In the genomic region with DNA sequence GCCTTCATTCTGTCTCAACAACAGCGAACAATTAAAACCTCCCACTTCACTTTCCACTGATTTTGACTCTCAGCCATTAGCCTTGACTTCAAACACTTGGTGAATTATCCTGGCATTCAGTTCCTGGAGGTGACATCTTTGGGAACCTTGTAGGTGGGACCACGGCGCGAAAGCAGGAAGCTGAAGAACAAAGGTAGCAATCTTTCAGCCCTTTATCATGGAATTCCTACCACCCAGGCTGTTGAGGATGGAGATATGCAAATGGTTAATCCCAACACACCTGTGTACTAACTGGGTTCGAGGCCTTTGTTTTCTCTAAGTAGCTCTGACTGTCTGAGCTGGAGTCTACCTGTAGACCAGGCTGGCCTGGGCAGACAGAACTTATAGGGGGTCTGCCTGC, we compare ENCODE assay signal across 25 mouse cellular contexts.
"Had no signal": no experiment of that assay in that cellular context is flagged by ENCODE, and none has a peak within 500 bp of the region (broad histone marks: within the 10 kb centered on the region; RNA-seq: fewer than 3 reads in every experiment).

No protein-coding gene starts in this region.

- H3K4me2 ChIP-seq: heart, embryonic 12.5 days; hindbrain, embryonic 12.5 days; hindbrain, embryonic 14.5 days; intestine, embryonic 15.5 days; limb, embryonic 13.5 days; limb, embryonic 15.5 days; liver, embryonic 12.5 days had no signal

- ATAC-seq: hindbrain, embryonic 16.5 days; inflammation-experienced regulatory T-cells, adult 6 months; intestine, embryonic 15.5 days; intestine, postnatal 0 days; liver, embryonic 12.5 days had no signal

- H3K27ac ChIP-seq: heart, embryonic 10.5 days; hindbrain, embryonic 10.5 days; hindbrain, embryonic 12.5 days; hindbrain, embryonic 14.5 days; intestine, embryonic 15.5 days; kidney, postnatal 0 days; limb, embryonic 13.5 days; limb, embryonic 15.5 days; liver, embryonic 12.5 days; liver, embryonic 14.5 days had no signal

- H3K36me3 ChIP-seq: heart, embryonic 10.5 days; heart, embryonic 12.5 days; hindbrain, embryonic 10.5 days; hindbrain, embryonic 12.5 days; intestine, embryonic 15.5 days; limb, embryonic 13.5 days; limb, embryonic 15.5 days; liver, embryonic 12.5 days had no signal

- H3K4me3 ChIP-seq: heart, embryonic 10.5 days; heart, embryonic 12.5 days; hindbrain, embryonic 10.5 days; hindbrain, embryonic 12.5 days; intestine, embryonic 15.5 days; limb, embryonic 13.5 days; limb, embryonic 15.5 days; liver, embryonic 12.5 days had no signal

- DNase-seq: gastrocnemius, postnatal 14 days; heart, adult 18-20 months; heart, postnatal 10 days; heart, postnatal 4 days; kidney, adult 18-20 months; kidney, adult 8-10 months; kidney, postnatal 14 days; kidney, postnatal 36 days; layer of hippocampus, adult 9-11 months; layer of hippocampus, postnatal 36 days; left cerebral cortex, postnatal 4 days had no signal

- H3K9me3 ChIP-seq: heart, embryonic 10.5 days; heart, embryonic 12.5 days; hindbrain, embryonic 10.5 days; hindbrain, embryonic 12.5 days; intestine, embryonic 15.5 days; limb, embryonic 13.5 days; limb, embryonic 15.5 days; liver, embryonic 12.5 days had no signal

- H3K27me3 ChIP-seq: heart, embryonic 12.5 days; limb, embryonic 15.5 days had no signal

- H3K9ac ChIP-seq: heart, embryonic 12.5 days; hindbrain, embryonic 12.5 days; hindbrain, embryonic 14.5 days; intestine, embryonic 15.5 days; limb, embryonic 13.5 days; limb, embryonic 15.5 days; liver, embryonic 12.5 days; liver, embryonic 14.5 days had no signal
